Mouse (Mus musculus): ENCODE measurements around the gene Cluh. TPM values are rescaled to one million over a fixed set of nuclear protein-coding genes. Genes with fewer than 3 reads are reported as not detected.

Gene Cluh
- total RNA-seq, 1 experiment = 73.5 TPM

- peaks cover 9 to 25% of the 10 kb centered on the region in 2 experiments for H3K4me1 ChIP-seq (ENCODE audit: control insufficient read depth in 2 of 2, insufficient read depth in 2 of 2, low read length in 2 of 2, poor library complexity in 1 of 2)
- H3K9ac ChIP-seq (ENCODE audit: insufficient read depth, low read depth, low read length, poor library complexity, severe bottlenecking) = no peak overlapping the region
- no peaks in the 10 kb centered on the region for H3K9me3 ChIP-seq (ENCODE audit: control insufficient read depth, insufficient read depth, low read depth, low read length)
- H3K36me3 ChIP-seq (ENCODE audit: control insufficient read depth, insufficient read depth, low read length, poor library complexity, severe bottlenecking) = peaks cover 24% of the 10 kb centered on the region
- in situ Hi-C loops (cut with MboI; ENCODE audit: low sequenced_read_pairs in 2 of 2, unreplicated experiment in 2 of 2) = loop anchor here in 1 of 2 experiments (25.0 kb wide), 1 partner anchor 834 kb away; the partner anchor contains the start of gene Prpf8
- TF ChIP-seq MAFK (IDR thresholded peaks at IDR 0.05; ENCODE audit: insufficient read depth, low read depth, low read length) = no peak
- TF ChIP-seq HCFC1 (IDR thresholded peaks at IDR 0.05; ENCODE audit: borderline replicate concordance, insufficient read depth, low read length) = no peak
- no peak for TF ChIP-seq CHD2 (IDR thresholded peaks at IDR 0.05; ENCODE audit: low read depth, low read length)
- TF ChIP-seq ZC3H11A (IDR thresholded peaks at IDR 0.05; ENCODE audit: borderline replicate concordance, low read depth, low read length) = no peak
- no peak for TF ChIP-seq ZNF384 (IDR thresholded peaks at IDR 0.05; ENCODE audit: low read depth, low read length)
- no peak overlapping the region for H3K27ac ChIP-seq (ENCODE audit: insufficient read depth, low read depth, low read length, poor library complexity, severe bottlenecking)
- no peak overlapping the region for H3K4me3 ChIP-seq (ENCODE audit: insufficient read depth in 1 of 2, low read depth in 1 of 2, low read length in 2 of 2, poor library complexity in 1 of 2, severe bottlenecking in 1 of 2)
- no peak for DNase-seq (ENCODE audit: low read depth, low spot score)
Measured at GRCm38 (mm10) chr11:74653385-74653784, 4.1 kb downstream of the Cluh start.

- Histone ChIP-seq H3K4me1 (ENCODE audit: control insufficient read depth in 2 of 2, insufficient read depth in 2 of 2, low read length in 2 of 2, poor library complexity in 1 of 2) (peaks cover 5 to 19% of the 10 kb centered on the region in 2 experiments; a peak in 3 of 4 replicates), H3K36me3 (ENCODE audit: control insufficient read depth, insufficient read depth, low read length, poor library complexity, severe bottlenecking) (peaks cover 49% of the 10 kb centered on the region), H3K27ac (ENCODE audit: insufficient read depth, low read depth, low read length, poor library complexity, severe bottlenecking) (no peak overlapping the region), H3K9ac (ENCODE audit: insufficient read depth, low read depth, low read length, poor library complexity, severe bottlenecking) (no peak overlapping the region; the same call in 1 of the 2 replicates), H3K4me3 (ENCODE audit: insufficient read depth in 1 of 2, low read depth in 1 of 2, low read length in 2 of 2, poor library complexity in 1 of 2, severe bottlenecking in 1 of 2) (no peak overlapping the region), H3K9me3 (ENCODE audit: control insufficient read depth, insufficient read depth, low read depth, low read length) (no peaks in the 10 kb centered on the region)
- no peak for DNase-seq (ENCODE audit: low read depth, low spot score)
- in situ Hi-C loops (cut with MboI; ENCODE audit: low sequenced_read_pairs in 2 of 2, unreplicated experiment in 2 of 2) = loop anchor here in 1 of 2 experiments (25.0 kb wide), 1 partner anchor 831 kb away; the partner anchor contains the start of gene Prpf8
- TF ChIP-seq HCFC1 (IDR thresholded peaks at IDR 0.05; ENCODE audit: borderline replicate concordance, insufficient read depth, low read length) (no peak), MAFK (IDR thresholded peaks at IDR 0.05; ENCODE audit: insufficient read depth, low read depth, low read length) (no peak), ZNF384 (IDR thresholded peaks at IDR 0.05; ENCODE audit: low read depth, low read length) (no peak), ZC3H11A (IDR thresholded peaks at IDR 0.05; ENCODE audit: borderline replicate concordance, low read depth, low read length) (no peak), CHD2 (IDR thresholded peaks at IDR 0.05; ENCODE audit: low read depth, low read length) (no peak)
Measured at GRCm38 (mm10) chr11:74655941-74656340, 6.6 kb downstream of the Cluh start.

GRCm38 (mm10) chr11:74660336-74660735 is 11.0 kb downstream of the Cluh start:
- no peak for DNase-seq (ENCODE audit: low read depth, low spot score)
- no peak for TF ChIP-seq MAFK (IDR thresholded peaks at IDR 0.05; ENCODE audit: insufficient read depth, low read depth, low read length)
- no peak for TF ChIP-seq HCFC1 (IDR thresholded peaks at IDR 0.05; ENCODE audit: borderline replicate concordance, insufficient read depth, low read length)
- TF ChIP-seq ZC3H11A (IDR thresholded peaks at IDR 0.05; ENCODE audit: borderline replicate concordance, low read depth, low read length) = no peak
- no peak for TF ChIP-seq CHD2 (IDR thresholded peaks at IDR 0.05; ENCODE audit: low read depth, low read length)
- TF ChIP-seq ZNF384 (IDR thresholded peaks at IDR 0.05; ENCODE audit: low read depth, low read length) = no peak

GRCm38 (mm10) chr11:74661641-74662040 is 12.3 kb downstream of the Cluh start:
- TF ChIP-seq ZC3H11A (IDR thresholded peaks at IDR 0.05; ENCODE audit: borderline replicate concordance, low read depth, low read length) = no peak
- no peak for TF ChIP-seq ZNF384 (IDR thresholded peaks at IDR 0.05; ENCODE audit: low read depth, low read length)
- no peak for TF ChIP-seq HCFC1 (IDR thresholded peaks at IDR 0.05; ENCODE audit: borderline replicate concordance, insufficient read depth, low read length)
- no peak for TF ChIP-seq CHD2 (IDR thresholded peaks at IDR 0.05; ENCODE audit: low read depth, low read length)
- TF ChIP-seq MAFK (IDR thresholded peaks at IDR 0.05; ENCODE audit: insufficient read depth, low read depth, low read length) = no peak
- DNase-seq (ENCODE audit: low read depth, low spot score) = no peak
- Histone ChIP-seq H3K9ac (ENCODE audit: insufficient read depth, low read depth, low read length, poor library complexity, severe bottlenecking) (no peak overlapping the region), H3K36me3 (ENCODE audit: control insufficient read depth, insufficient read depth, low read length, poor library complexity, severe bottlenecking) (peaks cover 87% of the 10 kb centered on the region), H3K9me3 (ENCODE audit: control insufficient read depth, insufficient read depth, low read depth, low read length) (no peaks in the 10 kb centered on the region), H3K4me1 (ENCODE audit: control insufficient read depth in 2 of 2, insufficient read depth in 2 of 2, low read length in 2 of 2, poor library complexity in 1 of 2) (no peaks in the 10 kb centered on the region), H3K4me3 (ENCODE audit: insufficient read depth in 1 of 2, low read depth in 1 of 2, low read length in 2 of 2, poor library complexity in 1 of 2, severe bottlenecking in 1 of 2) (no peak overlapping the region), H3K27ac (ENCODE audit: insufficient read depth, low read depth, low read length, poor library complexity, severe bottlenecking) (no peak overlapping the region)
- in situ Hi-C loops (cut with MboI; ENCODE audit: low sequenced_read_pairs in 2 of 2, unreplicated experiment in 2 of 2) = loop anchor here in 1 of 2 experiments (25.0 kb wide), 1 partner anchor 826 kb away; the partner anchor contains the start of gene Prpf8

More at GRCm38 (mm10) chr11:74660336-74660735, 11.0 kb downstream of the Cluh start:
- Histone ChIP-seq H3K4me3 (ENCODE audit: insufficient read depth in 1 of 2, low read depth in 1 of 2, low read length in 2 of 2, poor library complexity in 1 of 2, severe bottlenecking in 1 of 2) (no peak overlapping the region), H3K27ac (ENCODE audit: insufficient read depth, low read depth, low read length, poor library complexity, severe bottlenecking) (no peak overlapping the region), H3K9me3 (ENCODE audit: control insufficient read depth, insufficient read depth, low read depth, low read length) (no peaks in the 10 kb centered on the region), H3K36me3 (ENCODE audit: control insufficient read depth, insufficient read depth, low read length, poor library complexity, severe bottlenecking) (peaks cover 81% of the 10 kb centered on the region), H3K9ac (ENCODE audit: insufficient read depth, low read depth, low read length, poor library complexity, severe bottlenecking) (no peak overlapping the region), H3K4me1 (ENCODE audit: control insufficient read depth in 2 of 2, insufficient read depth in 2 of 2, low read length in 2 of 2, poor library complexity in 1 of 2) (no peaks in the 10 kb centered on the region)
- in situ Hi-C loops (cut with MboI; ENCODE audit: low sequenced_read_pairs in 2 of 2, unreplicated experiment in 2 of 2) = loop anchor here in 1 of 2 experiments (25.0 kb wide), 1 partner anchor 827 kb away; the partner anchor contains the start of gene Prpf8
